Mouse (Mus musculus): ENCODE results near the gene Dusp1. TPM values are rescaled to one million over a fixed set of nuclear protein-coding genes. Genes with fewer than 3 reads are reported as not detected.

Gene Dusp1
- polyA plus RNA-seq, 1 experiment from 2014 or later: 28.3 TPM

DNA sequence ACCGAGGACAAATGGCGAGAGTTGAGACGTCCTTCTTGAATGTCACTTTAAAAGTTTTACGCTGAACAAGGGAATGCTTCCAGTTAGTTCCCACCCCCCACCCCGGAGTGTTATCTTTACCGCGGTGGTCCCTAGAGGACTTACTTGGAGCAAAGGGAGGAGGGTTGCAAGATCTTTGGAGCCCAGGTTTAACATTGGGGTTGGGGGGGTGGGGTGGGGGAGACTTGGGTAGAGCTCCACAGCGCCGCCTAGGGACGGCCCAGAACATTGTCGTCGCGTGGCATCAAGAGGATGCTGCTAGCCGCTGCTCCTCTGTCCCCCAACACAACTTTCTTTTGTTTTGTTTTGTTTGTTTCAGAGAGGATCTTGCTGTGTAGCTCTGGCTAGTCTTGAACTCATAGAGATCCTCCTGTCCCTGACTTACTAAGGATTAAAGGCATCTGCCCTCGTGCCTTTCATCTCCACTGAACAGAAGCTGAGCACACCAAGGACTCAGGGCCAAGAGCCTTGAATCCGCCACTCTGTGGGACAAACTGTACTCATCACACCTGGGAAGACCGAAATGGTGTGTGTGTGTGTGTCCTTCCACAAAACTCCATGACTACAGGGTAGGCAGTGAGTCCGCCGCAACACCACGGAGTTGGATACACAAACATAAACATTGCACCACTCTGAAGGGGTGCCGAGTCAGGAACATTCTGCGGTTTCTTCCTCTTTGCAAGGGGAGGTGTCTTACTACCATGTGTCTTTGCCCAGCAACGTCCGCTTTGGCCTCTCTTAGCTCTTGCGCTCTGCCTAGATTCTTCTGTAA, 52.8 kb downstream of the Dusp1 start:
- WGBS: 24% methylated on average over 25 of the region's 25 CpGs
- peak; percentile 0 for ATAC-seq (ENCODE audit: low FRiP score, low TSS enrichment)
- no peaks in the 10 kb centered on the region for H3K9me3 ChIP-seq (ENCODE audit: low read length)
- H3K9ac ChIP-seq (replicated peaks; ENCODE audit: low read length): peak overlapping the region; percentile 90
- peaks cover 31% of the 10 kb centered on the region for H3K4me1 ChIP-seq (ENCODE audit: insufficient read depth, low read length)
- H3K36me3 ChIP-seq (ENCODE audit: insufficient read depth, low read length): peaks cover 5% of the 10 kb centered on the region; the same call in 1 of the 2 replicates
- peak overlapping the region; percentile 87 for H3K4me2 ChIP-seq (replicated peaks; ENCODE audit: low read depth, low read length)
- peak overlapping the region; percentile 98 for H3K27ac ChIP-seq (ENCODE audit: low read length)
- H3K4me3 ChIP-seq (ENCODE audit: low read length): peak overlapping the region; percentile 75
- no peaks in the 10 kb centered on the region for H3K27me3 ChIP-seq (ENCODE audit: insufficient read depth, low read length)

DNA sequence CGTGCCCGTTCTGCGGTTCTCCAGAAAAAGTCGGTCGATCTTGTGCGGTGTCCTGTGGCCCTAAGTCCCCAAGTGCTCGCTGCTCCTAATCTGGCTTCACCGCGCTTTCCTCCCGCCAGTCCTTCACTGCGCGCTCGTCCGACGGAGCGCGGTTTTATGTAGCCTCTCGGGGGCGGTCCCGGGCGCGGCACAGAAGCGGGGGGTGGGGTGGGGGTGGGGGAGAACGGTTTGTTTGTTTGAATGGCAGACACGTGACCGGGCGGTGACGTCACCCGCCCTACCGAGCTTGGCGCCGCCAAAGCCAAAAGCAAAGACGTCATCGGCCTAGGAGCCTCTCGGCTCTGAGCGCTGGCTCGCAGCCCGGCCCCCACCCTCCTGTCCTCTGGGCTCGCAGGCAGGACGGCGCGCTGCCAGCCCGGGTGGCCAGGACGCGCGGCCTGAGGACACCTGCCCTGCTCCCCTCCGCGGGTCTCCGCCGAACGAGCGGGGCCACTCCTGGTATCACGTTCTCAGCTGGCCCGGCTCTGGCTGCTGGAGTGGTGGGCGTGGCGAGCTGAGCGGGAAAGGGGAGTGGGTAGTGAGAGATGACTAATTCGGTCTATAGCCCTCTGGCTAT, 53.5 kb downstream of the Dusp1 start:
- Histone ChIP-seq H3K36me3 (ENCODE audit: insufficient read depth, low read length) (peaks cover 5% of the 10 kb centered on the region; the same call in 1 of the 2 replicates), H3K9ac (replicated peaks; ENCODE audit: low read length) (peak overlapping the region; percentile 90), H3K27ac (ENCODE audit: low read length) (peak overlapping the region; percentile 98), H3K4me3 (ENCODE audit: low read length) (peak overlapping the region; percentile 75), H3K4me2 (replicated peaks; ENCODE audit: low read depth, low read length) (peak overlapping the region; percentile 87), H3K9me3 (ENCODE audit: low read length) (no peaks in the 10 kb centered on the region), H3K27me3 (ENCODE audit: insufficient read depth, low read length) (no peaks in the 10 kb centered on the region), H3K4me1 (ENCODE audit: insufficient read depth, low read length) (peaks cover 38% of the 10 kb centered on the region)
- ATAC-seq (ENCODE audit: low FRiP score, low TSS enrichment): peak; percentile 86
- WGBS: under 1% methylated on average over 54 of the region's 58 CpGs

DNA sequence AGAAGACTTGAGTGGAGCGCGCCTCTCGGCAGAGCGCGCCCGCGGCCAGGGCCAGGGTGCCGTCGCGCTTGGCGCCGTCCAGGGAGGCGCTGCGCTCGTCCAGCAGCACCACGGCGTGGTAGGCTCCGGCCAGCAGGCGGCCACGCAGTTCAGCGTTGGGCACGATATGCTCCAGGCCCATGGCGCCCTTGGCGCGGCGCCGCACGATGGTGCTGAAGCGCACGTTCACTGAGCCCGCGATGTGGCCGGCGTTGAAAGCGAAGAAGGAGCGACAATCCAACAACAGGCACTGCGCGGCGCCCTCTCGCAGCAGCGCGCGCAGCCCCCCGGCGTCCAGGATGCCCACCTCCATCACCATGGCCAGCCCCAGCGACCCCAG, 54.0 kb downstream of the Dusp1 start:
- Histone ChIP-seq H3K4me2 (replicated peaks; ENCODE audit: low read depth, low read length) (peak overlapping the region; percentile 87), H3K9me3 (ENCODE audit: low read length) (no peaks in the 10 kb centered on the region), H3K27ac (ENCODE audit: low read length) (peak overlapping the region; percentile 98), H3K4me1 (ENCODE audit: insufficient read depth, low read length) (peaks cover 43% of the 10 kb centered on the region), H3K27me3 (ENCODE audit: insufficient read depth, low read length) (no peaks in the 10 kb centered on the region), H3K9ac (replicated peaks; ENCODE audit: low read length) (peak overlapping the region; percentile 90), H3K4me3 (ENCODE audit: low read length) (peak overlapping the region; percentile 75), H3K36me3 (ENCODE audit: insufficient read depth, low read length) (peaks cover 5% of the 10 kb centered on the region; the same call in 1 of the 2 replicates)
- peak; percentile 79 for ATAC-seq (ENCODE audit: low FRiP score, low TSS enrichment)
- 0% methylated on average over 42 of the region's 46 CpGs for WGBS

DNA sequence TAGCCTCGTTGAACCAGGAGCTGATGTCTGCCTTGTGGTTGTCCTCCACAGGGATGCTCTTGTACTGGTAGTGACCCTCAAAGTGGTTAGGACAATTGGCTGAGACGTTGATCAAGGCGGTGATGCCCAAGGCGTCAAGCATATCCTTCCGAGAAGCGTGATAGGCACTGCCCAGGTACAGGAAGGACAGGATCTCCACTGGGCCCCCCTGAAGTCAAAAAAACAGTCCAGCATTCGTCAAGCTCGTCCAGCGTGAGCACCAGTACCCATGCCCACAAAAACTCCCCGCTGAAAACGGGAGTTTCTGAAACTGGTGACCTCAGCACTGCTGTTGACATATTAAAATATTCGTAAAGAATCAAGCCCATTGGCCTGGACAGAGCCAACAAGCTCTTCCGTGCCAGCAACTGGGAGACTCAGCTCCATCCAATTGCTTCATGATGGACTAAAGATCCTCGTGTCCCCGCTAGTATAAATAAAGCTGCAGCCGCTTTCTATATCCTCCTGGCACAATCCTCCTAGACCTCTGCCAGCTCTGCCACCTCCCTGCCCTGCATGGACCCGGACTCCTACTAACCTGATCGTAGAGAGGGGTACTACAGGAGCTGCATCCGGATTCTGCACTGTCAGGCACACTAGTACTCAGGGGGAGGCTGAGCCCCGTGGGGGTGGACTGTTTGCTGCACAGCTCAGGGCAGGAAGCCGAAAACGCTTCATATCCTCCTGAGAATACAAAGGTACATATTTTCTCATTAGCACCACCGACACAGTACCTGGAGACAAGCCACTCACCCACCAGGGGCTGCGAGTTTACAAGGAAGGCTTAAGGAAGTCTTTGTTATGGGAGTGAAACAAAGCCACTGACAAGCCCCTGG, 54.7 kb downstream of the Dusp1 start:
- Histone ChIP-seq H3K9me3 (ENCODE audit: low read length) (no peaks in the 10 kb centered on the region), H3K4me1 (ENCODE audit: insufficient read depth, low read length) (peaks cover 50% of the 10 kb centered on the region), H3K4me3 (ENCODE audit: low read length) (peak overlapping the region; percentile 75), H3K27ac (ENCODE audit: low read length) (peak overlapping the region; percentile 98), H3K27me3 (ENCODE audit: insufficient read depth, low read length) (no peaks in the 10 kb centered on the region), H3K36me3 (ENCODE audit: insufficient read depth, low read length) (peaks cover 5% of the 10 kb centered on the region; the same call in 1 of the 2 replicates), H3K9ac (replicated peaks; ENCODE audit: low read length) (peak overlapping the region; percentile 90), H3K4me2 (replicated peaks; ENCODE audit: low read depth, low read length) (peak overlapping the region; percentile 87)
- no peak for ATAC-seq (ENCODE audit: low FRiP score, low TSS enrichment)
- WGBS: 16% methylated on average over 24 of the region's 24 CpGs

DNA sequence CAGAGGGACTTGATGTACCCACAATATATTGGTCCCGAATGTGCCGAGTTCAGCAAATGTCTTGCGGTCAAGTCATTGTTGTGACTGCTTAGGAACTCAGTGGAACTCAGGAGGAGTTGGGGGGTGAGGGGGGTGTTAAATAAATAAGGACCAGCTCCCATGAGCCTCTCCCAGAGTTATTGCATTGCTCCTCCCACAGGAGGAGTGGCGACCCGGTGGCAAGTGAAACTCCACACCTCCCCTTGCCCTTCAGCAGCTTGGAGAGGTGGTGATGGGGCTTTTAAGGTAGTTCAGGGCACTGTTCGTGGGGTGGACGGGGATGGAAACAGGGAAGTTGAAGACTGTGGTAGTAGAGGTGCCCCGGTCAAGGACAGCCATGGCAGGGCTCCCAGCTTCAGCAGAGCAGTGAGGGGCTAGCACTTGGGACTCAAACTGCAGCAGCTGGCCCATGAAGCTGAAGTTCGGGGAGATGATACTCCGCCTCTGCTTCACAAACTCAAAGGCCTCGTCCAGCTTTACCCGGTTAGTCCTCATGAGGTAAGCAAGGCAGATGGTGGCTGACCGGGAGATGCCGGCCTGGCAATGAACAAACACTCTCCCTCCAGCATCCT, 55.8 kb downstream of the Dusp1 start:
- Histone ChIP-seq H3K27ac (ENCODE audit: low read length) (peak overlapping the region; percentile 34; the same call in 1 of the 2 replicates), H3K9ac (replicated peaks; ENCODE audit: low read length) (peak overlapping the region; percentile 90), H3K4me3 (ENCODE audit: low read length) (peak overlapping the region; percentile 75), H3K9me3 (ENCODE audit: low read length) (no peaks in the 10 kb centered on the region), H3K4me1 (ENCODE audit: insufficient read depth, low read length) (peaks cover 51% of the 10 kb centered on the region), H3K27me3 (ENCODE audit: insufficient read depth, low read length) (no peaks in the 10 kb centered on the region), H3K4me2 (replicated peaks; ENCODE audit: low read depth, low read length) (peak overlapping the region; percentile 87), H3K36me3 (ENCODE audit: insufficient read depth, low read length) (peaks cover 5% of the 10 kb centered on the region; the same call in 1 of the 2 replicates)
- no peak for ATAC-seq (ENCODE audit: low FRiP score, low TSS enrichment)
- WGBS: 49% methylated on average over 14 of the region's 14 CpGs

DNA sequence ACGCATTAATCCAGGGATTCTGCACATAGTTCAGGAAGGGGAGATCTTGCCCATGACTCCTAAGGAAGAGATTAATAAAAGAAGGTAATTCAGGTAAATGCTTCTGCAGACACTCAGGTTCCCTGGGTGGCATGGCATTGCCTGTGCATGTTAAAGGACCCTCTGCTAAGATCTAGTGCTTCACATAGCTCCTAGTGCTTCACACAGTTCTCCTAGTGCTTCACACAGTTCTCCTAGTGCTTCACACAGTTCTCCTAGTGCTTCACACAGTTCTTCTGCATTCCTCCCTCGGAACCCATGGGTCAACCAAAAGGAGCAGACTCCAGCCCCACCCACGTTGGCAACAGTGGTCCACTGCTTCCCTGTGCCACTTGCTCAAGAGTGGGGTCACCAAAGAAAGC, 56.7 kb downstream of the Dusp1 start:
- no peaks in the 10 kb centered on the region for H3K27me3 ChIP-seq (ENCODE audit: insufficient read depth, low read length)
- no peak for ATAC-seq (ENCODE audit: low FRiP score, low TSS enrichment)
- H3K9me3 ChIP-seq (ENCODE audit: low read length): no peaks in the 10 kb centered on the region
- H3K4me2 ChIP-seq (replicated peaks; ENCODE audit: low read depth, low read length): peak overlapping the region; percentile 87; the same call in 1 of the 2 replicates
- WGBS: 72% methylated on average over 3 of the region's 3 CpGs
- peaks cover 51% of the 10 kb centered on the region for H3K4me1 ChIP-seq (ENCODE audit: insufficient read depth, low read length)
- H3K27ac ChIP-seq (ENCODE audit: low read length): peak overlapping the region; percentile 88; the same call in 1 of the 2 replicates
- H3K4me3 ChIP-seq (ENCODE audit: low read length): no peak overlapping the region; the same call in 1 of the 2 replicates
- H3K36me3 ChIP-seq (ENCODE audit: insufficient read depth, low read length): peaks cover 5% of the 10 kb centered on the region; the same call in 1 of the 2 replicates
- no peak overlapping the region for H3K9ac ChIP-seq (replicated peaks; ENCODE audit: low read length)

DNA sequence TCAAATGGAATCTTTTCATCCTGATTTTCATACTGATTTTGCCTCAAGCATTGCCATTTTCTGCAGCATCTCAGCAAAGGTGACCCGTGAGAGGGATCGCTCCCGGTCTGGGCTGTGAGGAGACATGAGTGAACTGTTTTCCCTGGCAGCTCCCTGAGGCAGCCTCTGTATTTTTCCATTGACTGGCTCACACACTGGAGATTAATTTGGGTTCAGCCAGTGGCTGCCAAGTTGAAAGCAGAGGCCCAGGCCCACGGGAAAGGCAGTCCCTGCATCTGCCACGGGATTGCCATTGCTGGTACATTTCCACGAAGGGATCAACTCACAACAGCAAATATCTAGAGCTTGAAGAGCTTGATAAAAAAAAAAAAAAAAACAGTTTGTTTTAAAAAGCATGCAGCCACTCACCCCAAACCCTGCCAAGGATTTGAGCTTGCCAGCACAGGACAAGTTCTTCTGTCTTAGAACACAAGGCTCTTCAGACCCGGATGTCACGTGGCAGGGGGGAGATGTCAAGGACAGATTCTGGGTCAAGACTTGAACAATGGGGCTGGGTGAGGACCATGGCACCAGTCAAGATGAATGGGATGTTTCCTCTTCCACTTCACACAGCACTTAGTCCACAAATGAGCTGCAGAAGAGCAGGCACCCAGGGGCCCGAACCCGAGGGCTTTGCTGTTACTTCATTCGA, 57.8 kb downstream of the Dusp1 start:
- peak overlapping the region; percentile 88 for H3K27ac ChIP-seq (ENCODE audit: low read length)
- no peaks in the 10 kb centered on the region for H3K27me3 ChIP-seq (ENCODE audit: insufficient read depth, low read length)
- H3K4me1 ChIP-seq (ENCODE audit: insufficient read depth, low read length): peaks cover 46% of the 10 kb centered on the region
- H3K9ac ChIP-seq (replicated peaks; ENCODE audit: low read length): peak overlapping the region; percentile 62
- H3K4me3 ChIP-seq (ENCODE audit: low read length): peak overlapping the region; percentile 34; the same call in 1 of the 2 replicates
- H3K4me2 ChIP-seq (replicated peaks; ENCODE audit: low read depth, low read length): peak overlapping the region; percentile 87
- peaks cover 5% of the 10 kb centered on the region; the same call in 1 of the 2 replicates for H3K36me3 ChIP-seq (ENCODE audit: insufficient read depth, low read length)
- no peaks in the 10 kb centered on the region for H3K9me3 ChIP-seq (ENCODE audit: low read length)
- ATAC-seq (ENCODE audit: low FRiP score, low TSS enrichment): no peak
- WGBS: 38% methylated on average over 11 of the region's 11 CpGs

DNA sequence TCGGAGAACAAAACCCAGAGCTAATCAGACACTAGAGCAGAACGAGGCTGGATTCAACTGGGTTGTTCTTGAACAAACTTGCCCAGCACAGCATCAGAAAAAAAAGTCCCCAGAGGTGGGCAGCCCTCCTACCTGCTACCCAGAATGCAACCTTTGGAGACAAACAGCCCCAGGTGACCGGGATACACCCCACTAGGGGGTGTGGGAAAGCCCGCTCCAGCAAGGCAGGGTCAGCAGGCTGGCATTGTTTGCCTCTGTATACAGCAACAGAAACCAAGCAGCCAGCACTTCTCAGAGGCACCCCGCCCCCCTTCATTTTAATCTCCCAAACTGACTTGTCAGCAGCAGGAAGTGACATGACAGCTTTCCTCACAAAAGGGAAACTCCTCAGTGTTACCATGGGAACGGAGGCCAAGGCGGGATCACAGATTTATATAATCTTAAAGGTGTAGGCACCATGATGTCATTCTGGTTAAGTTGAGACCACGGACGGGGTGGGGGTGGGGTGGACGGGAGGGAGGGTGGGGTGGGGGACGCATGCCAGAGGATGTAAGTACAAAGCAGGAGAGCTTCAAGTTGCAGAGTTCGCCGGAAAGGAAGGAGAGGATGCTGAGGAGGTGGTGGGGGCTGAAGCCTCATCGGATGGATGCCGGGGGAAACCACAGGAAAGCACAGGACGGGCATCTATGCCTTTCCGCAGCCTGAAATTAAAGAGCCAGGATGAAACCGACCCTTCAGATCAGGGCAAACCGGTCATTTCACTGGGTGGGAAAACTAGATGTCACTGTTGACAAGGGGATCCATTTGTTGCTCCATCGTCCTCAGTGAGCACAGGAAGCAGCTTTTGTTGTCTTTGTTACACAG, 58.9 kb downstream of the Dusp1 start:
- Histone ChIP-seq H3K27ac (ENCODE audit: low read length) (peak overlapping the region; percentile 88), H3K36me3 (ENCODE audit: insufficient read depth, low read length) (peaks cover 5% of the 10 kb centered on the region; the same call in 1 of the 2 replicates), H3K9ac (replicated peaks; ENCODE audit: low read length) (peak overlapping the region; percentile 62), H3K4me1 (ENCODE audit: insufficient read depth, low read length) (peaks cover 45% of the 10 kb centered on the region), H3K9me3 (ENCODE audit: low read length) (no peaks in the 10 kb centered on the region), H3K4me3 (ENCODE audit: low read length) (peak overlapping the region; percentile 34), H3K27me3 (ENCODE audit: insufficient read depth, low read length) (no peaks in the 10 kb centered on the region), H3K4me2 (replicated peaks; ENCODE audit: low read depth, low read length) (peak overlapping the region; percentile 56)
- ATAC-seq (ENCODE audit: low FRiP score, low TSS enrichment): peak; percentile 84
- WGBS: 4% methylated on average over 20 of the region's 20 CpGs
